8 mouse cellular contexts compared by ENCODE assay signal in genomic region chr11:97114671-97115601, GRCm38 (mm10). TPM values are rescaled to one million over a fixed set of nuclear protein-coding genes. Genes with fewer than 3 reads are reported as not detected.
DNase-seq lines count a peak whose midpoint lies in the region; ATAC-seq lines count a peak whose summit lies in the region.
"Had no signal": no experiment of that assay in that cellular context is flagged by ENCODE, and none has a peak within 500 bp of the region (broad histone marks: within the 10 kb centered on the region; RNA-seq: fewer than 3 reads in every experiment).

Gene Tbx21 (minus strand): TSS chr11:97115331.

- peaks cover 70% of the 10 kb centered on the region for H3K27me3 ChIP-seq in forebrain, embryonic 15.5 days
- peaks cover 92% of the 10 kb centered on the region for H3K27me3 ChIP-seq in midbrain, embryonic 10.5 days (ENCODE audit: low read depth, poor library complexity, severe bottlenecking)

- H3K9me3 ChIP-seq in forebrain, embryonic 15.5 days = no peaks in the 10 kb centered on the region
- H3K9me3 ChIP-seq in midbrain, embryonic 10.5 days (replicated peaks) = no peaks in the 10 kb centered on the region

- H3K4me1 ChIP-seq in forebrain, embryonic 15.5 days = peaks cover 16% of the 10 kb centered on the region
- H3K4me1 ChIP-seq in midbrain, embryonic 10.5 days = peaks cover 42% of the 10 kb centered on the region

- H3K4me2 ChIP-seq in forebrain, embryonic 15.5 days (replicated peaks) = peak within 1 kb of the TSS; percentile 52

- DNase-seq in B cell, adult 2 months = peak; percentile 34 to 35
- DNase-seq in CD4-positive, CD25-positive, alpha-beta regulatory T cell, adult 2 months (ENCODE audit: low read depth, low spot score) = peak; percentile 71
- DNase-seq in midbrain, embryonic 10.5 days (ENCODE audit: low spot score) = peak; percentile 57
- DNase-seq in thymus, postnatal 0 days (ENCODE audit: low spot score) = peak; percentile 55
- no peak for DNase-seq in frontal cortex, postnatal 10 days (ENCODE audit: low spot score in 2 of 2)
- no peak for DNase-seq in cerebellum, adult 9-11 months

- no peak for ATAC-seq in forebrain, embryonic 15.5 days (replicated peaks)

- H3K36me3 ChIP-seq in forebrain, embryonic 15.5 days = no peaks in the 10 kb centered on the region
- H3K36me3 ChIP-seq in midbrain, embryonic 10.5 days = no peaks in the 10 kb centered on the region

- under 1% methylated on average over 87 of the region's 87 CpGs for WGBS in forebrain, embryonic 15.5 days
- under 1% methylated on average over 87 of the region's 87 CpGs for WGBS in midbrain, embryonic 10.5 days

- peak within 1 kb of the TSS; percentile 35 for H3K4me3 ChIP-seq in forebrain, embryonic 15.5 days
- peak within 1 kb of the TSS; percentile 56 for H3K4me3 ChIP-seq in midbrain, embryonic 10.5 days
- H3K4me3 ChIP-seq: erythroblast, embryonic 14.5 days had no signal

- no peak within 1 kb of the TSS for H3K27ac ChIP-seq in forebrain, embryonic 15.5 days (replicated peaks)
- H3K27ac ChIP-seq in midbrain, embryonic 10.5 days (replicated peaks) = 0 out of 2 replicates have a peak within 1 kb of the TSS, but pooled peaks have one; percentile 38

- H3K9ac ChIP-seq in forebrain, embryonic 15.5 days (replicated peaks) = no peak within 1 kb of the TSS

RNA-seq across cellular contexts. Expression of gene Tbx21, which starts in this region (rescaled TPM):
- 0.22 and 0.42 TPM in 2 replicates for polyA plus RNA-seq in forebrain, embryonic 15.5 days (2015; fragmentation: Nextera tagmentation; extraction: Ambion mirVana)
- polyA plus RNA-seq in midbrain, embryonic 10.5 days (2016; fragmentation: Nextera tagmentation; extraction: Ambion mirVana) = 0.10 and 0.25 TPM in 2 replicates
- polyA plus RNA-seq in thymus, postnatal 0 days (2015; fragmentation: Nextera tagmentation; extraction: Ambion mirVana) = 1.3 and 1.9 TPM in 2 replicates
- polyA plus RNA-seq: erythroblast, embryonic 14.5 days had no signal

Comparison
In these comparisons a context has a peak if more than half of its experiments do, and no peak if none do; other contexts are left out.
1. Peak in DNase-seq, H3K4me3 ChIP-seq and H3K27ac ChIP-seq in midbrain, embryonic 10.5 days; RNA of the gene not detected or under 1 TPM.
2. DNase-seq: peak in B cell, adult 2 months (2 of 2), CD4-positive, CD25-positive, alpha-beta regulatory T cell, adult 2 months (single experiment) and thymus, postnatal 0 days (single experiment); none in frontal cortex, postnatal 10 days (0 of 2) and cerebellum, adult 9-11 months (single experiment).